Mouse (Mus musculus): ENCODE measurements around the gene Ahrr.

GRCm38 (mm10) chr13:74259460-74260230 is 32.5 kb downstream of the Ahrr start:
- TF ChIP-seq CTCF (IDR thresholded peaks at IDR 0.05; ENCODE audit: extremely low read depth, insufficient read depth, low read length) (no peak), POLR2A (IDR thresholded peaks at IDR 0.05; ENCODE audit: extremely low read depth, insufficient read depth, low read length) (no peak)

All from cortical plate, adult 2 months (tissue).